Mouse (Mus musculus): Measurements from ENCODE around the gene Wdfy2.

Gene Wdfy2

GRCm38 (mm10) chr14:62936631-62937380 lies 99.3 kb downstream of the Wdfy2 start:
- no peak for DNase-seq (ENCODE audit: low spot score)

- DNase-seq (ENCODE audit: low spot score), result no peak
Measured at GRCm38 (mm10) chr14:62937675-62938074, 100.2 kb downstream of the Wdfy2 start.

GRCm38 (mm10) chr14:62939435-62939834 lies 102.0 kb downstream of the Wdfy2 start:
- no peak for DNase-seq (ENCODE audit: low spot score)

- DNase-seq (ENCODE audit: low spot score), result peak; percentile 50
Measured at GRCm38 (mm10) chr14:62940383-62941074, 103.1 kb downstream of the Wdfy2 start.

GRCm38 (mm10) chr14:62946794-62947193 lies 109.3 kb downstream of the Wdfy2 start:
- no peak for DNase-seq (ENCODE audit: low spot score)

GRCm38 (mm10) chr14:62956091-62956490 lies 118.6 kb downstream of the Wdfy2 start:
- DNase-seq (ENCODE audit: low spot score), result no peak

GRCm38 (mm10) chr14:62963632-62964031 lies 126.2 kb downstream of the Wdfy2 start:
- DNase-seq (ENCODE audit: low spot score), result no peak

- DNase-seq (ENCODE audit: low spot score), result no peak
Measured at GRCm38 (mm10) chr14:62965342-62965741, 127.9 kb downstream of the Wdfy2 start.

- no peak for DNase-seq (ENCODE audit: low spot score)
Measured at GRCm38 (mm10) chr14:62965811-62966520, 128.5 kb downstream of the Wdfy2 start.

GRCm38 (mm10) chr14:62975046-62975445 lies 137.6 kb downstream of the Wdfy2 start:
- DNase-seq (ENCODE audit: low spot score), result no peak

GRCm38 (mm10) chr14:62979815-62980214 lies 142.3 kb downstream of the Wdfy2 start:
- no peak for DNase-seq (ENCODE audit: low spot score)

- DNase-seq (ENCODE audit: low spot score), result no peak
Measured at GRCm38 (mm10) chr14:62984410-62984809, 146.9 kb downstream of the Wdfy2 start, which contains the start of gene Defb48. Gene Defb48, minus strand, starts transcription at chr14:62984510.

GRCm38 (mm10) chr14:62991271-62991670 lies 153.8 kb downstream of the Wdfy2 start:
- DNase-seq (ENCODE audit: low spot score), result no peak

GRCm38 (mm10) chr14:62991849-62992510 lies 154.5 kb downstream of the Wdfy2 start:
- DNase-seq (ENCODE audit: low spot score), result no peak

- no peak for DNase-seq (ENCODE audit: low spot score)
Measured at GRCm38 (mm10) chr14:62997777-62998176, 160.3 kb downstream of the Wdfy2 start, which contains the start of gene Defb47. Gene Defb47, plus strand, starts transcription at chr14:62998077.

GRCm38 (mm10) chr14:62998977-62999376 lies 161.5 kb downstream of the Wdfy2 start:
- DNase-seq (ENCODE audit: low spot score), result no peak

- DNase-seq (ENCODE audit: low spot score), result no peak
Measured at GRCm38 (mm10) chr14:63002588-63002987, 165.1 kb downstream of the Wdfy2 start.

All from spleen, adult 12 weeks (tissue).